Mouse (Mus musculus): ENCODE data around the gene Gm16223.

The Gm16223 gene

DNA sequence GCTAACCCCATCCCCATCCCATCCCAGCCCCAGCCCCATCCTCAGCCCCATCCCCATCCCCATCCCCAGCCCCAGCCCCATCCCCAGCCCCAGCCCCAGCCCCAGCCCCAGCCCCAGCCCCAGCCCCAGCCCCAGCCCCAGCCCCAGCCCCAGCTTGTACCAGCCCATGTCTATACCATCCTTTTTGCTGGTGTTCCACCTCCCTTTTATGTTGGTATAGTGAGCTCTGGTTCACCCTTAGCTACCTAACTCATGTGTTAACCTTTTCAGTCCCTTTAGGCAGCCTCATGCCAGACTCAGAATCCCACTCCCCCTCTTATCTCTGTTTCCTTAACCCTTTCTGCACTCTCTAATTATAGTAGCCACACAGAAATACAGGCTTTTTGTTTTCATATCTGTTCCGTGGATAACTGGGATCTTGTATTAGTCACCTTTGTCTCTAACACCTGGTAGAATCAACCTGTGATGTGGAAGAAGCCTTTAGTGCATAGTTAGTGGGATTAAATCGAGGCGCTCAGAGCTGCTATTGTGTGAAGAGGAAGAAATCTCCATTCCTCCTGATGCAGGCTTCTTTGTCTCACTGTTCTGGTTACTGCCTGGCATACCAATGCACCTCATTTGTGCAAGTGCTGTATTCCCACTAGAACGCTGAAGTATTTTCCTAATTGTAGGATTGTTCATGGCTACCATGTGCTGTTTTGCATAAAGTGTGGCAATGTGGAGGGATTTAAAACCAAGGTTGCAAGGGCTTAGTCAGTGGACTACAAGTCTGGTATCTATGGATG, 144.0 kb downstream of the Gm16223 start:
- no peak for DNase-seq (ENCODE audit: extremely low spot score, low read depth, low spot score)

DNA sequence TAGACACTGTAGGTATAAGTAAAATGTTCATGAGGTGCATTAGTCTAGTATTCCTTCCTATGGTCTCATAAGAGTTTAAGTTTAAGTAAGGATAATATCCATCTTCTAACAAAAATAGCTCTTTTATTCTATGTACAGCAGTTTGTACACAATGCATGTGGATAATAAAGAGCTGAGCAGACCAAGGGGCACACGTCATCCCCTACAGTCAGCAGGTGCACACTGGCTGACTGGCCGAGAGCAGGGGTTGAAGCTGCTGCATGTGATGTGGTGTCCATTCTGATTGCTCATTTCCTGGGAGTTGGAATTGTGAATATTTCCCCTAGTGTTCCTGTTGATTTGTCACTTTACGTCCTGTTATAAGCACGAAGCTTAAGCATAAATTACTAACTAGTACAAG, 144.6 kb downstream of the Gm16223 start:
- DNase-seq (ENCODE audit: extremely low spot score, low read depth, low spot score), result no peak

DNA sequence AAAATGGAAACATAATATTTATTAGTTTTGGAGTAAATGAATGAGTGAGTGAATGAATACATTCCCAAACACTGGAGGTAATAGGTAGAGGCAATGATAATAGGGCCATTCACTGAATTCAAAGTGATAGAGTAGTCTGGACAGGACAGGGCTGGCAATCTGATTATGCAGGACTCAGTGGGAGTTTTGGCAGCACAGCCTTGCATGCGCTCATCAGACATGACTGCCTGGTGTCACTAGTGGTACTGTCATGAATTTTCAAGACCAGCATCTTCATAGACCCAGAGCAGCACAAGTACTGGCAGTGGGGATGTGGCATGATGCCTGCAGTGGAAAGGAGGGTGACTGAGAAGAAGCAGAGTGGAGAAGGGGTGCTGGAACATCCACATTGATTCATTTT, 157.1 kb downstream of the Gm16223 start:
- DNase-seq (ENCODE audit: extremely low spot score, low read depth, low spot score), result no peak

DNA sequence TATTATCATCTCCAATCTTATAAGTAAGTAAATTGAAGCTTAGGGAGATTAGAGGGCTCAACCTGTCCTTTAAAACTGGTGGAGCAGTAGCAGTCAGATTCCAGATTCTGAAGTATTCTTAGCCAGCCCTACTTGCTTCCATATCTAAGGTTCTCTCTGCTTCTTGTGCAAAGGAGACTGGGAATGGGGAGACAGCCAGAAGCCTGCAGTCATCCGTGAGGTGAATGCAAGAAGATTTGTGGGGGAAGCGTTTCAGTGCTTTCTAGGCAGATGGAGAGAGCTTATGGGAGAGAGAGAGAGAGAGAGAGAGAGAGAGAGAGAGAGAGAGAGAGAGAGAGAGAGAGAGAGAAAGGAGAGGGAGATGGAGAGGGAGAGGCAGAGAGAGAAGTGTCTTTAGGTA, 160.9 kb downstream of the Gm16223 start:
- no peak for DNase-seq (ENCODE audit: extremely low spot score, low read depth, low spot score)

- DNase-seq (ENCODE audit: extremely low spot score, low read depth, low spot score), result no peak
These were observed 171.5 kb downstream of the Gm16223 start for GRCm38 (mm10) chr5:42239291-42239690.

DNA sequence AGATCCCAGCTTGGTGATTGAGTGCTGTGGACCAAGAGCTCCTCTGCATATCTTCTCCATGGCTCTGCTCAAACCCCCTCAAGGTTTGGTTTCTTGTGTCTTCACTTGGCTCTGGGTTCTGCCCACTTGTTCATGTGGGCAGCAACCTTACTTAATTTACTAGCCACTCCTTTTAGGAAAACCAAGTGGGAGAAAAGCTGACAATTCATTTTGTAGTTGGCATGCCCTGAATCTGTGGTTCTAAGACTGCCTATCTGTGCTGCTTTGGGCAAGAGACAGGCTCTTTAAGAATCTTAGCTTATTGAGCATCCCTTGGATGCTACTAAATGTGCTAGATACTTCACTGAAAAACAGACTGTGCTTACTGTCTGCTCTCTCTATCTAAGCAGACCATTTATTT, 172.0 kb downstream of the Gm16223 start:
- no peak for DNase-seq (ENCODE audit: extremely low spot score, low read depth, low spot score)

DNA sequence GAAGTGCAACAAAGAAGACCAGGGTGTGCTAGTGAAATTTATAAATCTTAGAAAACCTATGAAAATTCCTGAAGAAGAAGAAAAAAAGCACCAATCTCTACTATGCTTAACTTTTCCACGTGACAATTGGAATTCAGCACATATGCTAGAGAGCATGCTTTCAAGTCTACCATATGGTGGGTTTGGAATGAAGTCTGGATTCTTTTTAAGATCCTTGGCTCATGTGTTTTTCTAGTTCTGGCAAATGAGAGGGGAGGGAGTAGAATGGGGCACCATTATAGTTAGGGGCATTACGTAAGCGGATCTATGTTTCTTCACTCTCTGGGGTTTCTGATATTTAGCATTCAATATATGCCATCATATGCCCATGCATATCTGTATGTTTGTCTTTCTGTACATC, 182.6 kb downstream of the Gm16223 start:
- DNase-seq (ENCODE audit: extremely low spot score, low read depth, low spot score), result no peak
